Comparison of ENCODE assay signal across 8 mouse cellular contexts in genomic region chr15:7398609-7399540, GRCm38 (mm10). TPM values are rescaled to one million over a fixed set of nuclear protein-coding genes. Genes with fewer than 3 reads are reported as not detected.
A peak's percentile ranks its signal among the peaks of the same experiment; 100 is the strongest.
DNase-seq lines count a peak whose midpoint lies in the region; ATAC-seq lines count a peak whose summit lies in the region.

No protein-coding gene starts in this region.

- 0 out of 2 replicates have a peak overlapping the region, but pooled peaks have one; percentile 39 for H3K27ac ChIP-seq in kidney, embryonic 16.5 days (ENCODE audit: low read length)
- H3K27ac ChIP-seq in forebrain, embryonic 15.5 days (replicated peaks), result no peak overlapping the region
- no peak overlapping the region for H3K27ac ChIP-seq in midbrain, embryonic 16.5 days (ENCODE audit: low read length)

- H3K27me3 ChIP-seq in kidney, embryonic 16.5 days (ENCODE audit: insufficient read depth, low read length), result no peaks in the 10 kb centered on the region
- H3K27me3 ChIP-seq in forebrain, embryonic 15.5 days, result peaks cover 11% of the 10 kb centered on the region; the same call in 1 of the 2 replicates
- H3K27me3 ChIP-seq in midbrain, embryonic 16.5 days (ENCODE audit: control insufficient read depth, insufficient read depth, low read depth, low read length), result peaks cover 14% of the 10 kb centered on the region

- no peaks in the 10 kb centered on the region for H3K36me3 ChIP-seq in kidney, embryonic 16.5 days (ENCODE audit: insufficient read depth, low read length)
- no peaks in the 10 kb centered on the region for H3K36me3 ChIP-seq in forebrain, embryonic 15.5 days
- no peaks in the 10 kb centered on the region for H3K36me3 ChIP-seq in midbrain, embryonic 16.5 days (ENCODE audit: control insufficient read depth, insufficient read depth, low read length)

- no peak for DNase-seq in kidney, adult 8-10 months
- DNase-seq in kidney, postnatal 4 days, result peak; percentile 46 to 58
- no peak for DNase-seq in thymus, adult 18-20 months
- no peak for DNase-seq in thymus, postnatal 36 days
- DNase-seq in left cerebral cortex, adult 18-20 months (ENCODE audit: low spot score in 2 of 2), result no peak

- no peaks in the 10 kb centered on the region for H3K9me3 ChIP-seq in kidney, embryonic 16.5 days (ENCODE audit: low read length)
- no peaks in the 10 kb centered on the region for H3K9me3 ChIP-seq in forebrain, embryonic 15.5 days
- H3K9me3 ChIP-seq in midbrain, embryonic 16.5 days (replicated peaks; ENCODE audit: control insufficient read depth, low read length, poor library complexity, severe bottlenecking), result no peaks in the 10 kb centered on the region; the same call in 1 of the 2 replicates

- peak overlapping the region; percentile 72 for H3K4me3 ChIP-seq in kidney, embryonic 16.5 days (ENCODE audit: low read length)
- peak overlapping the region; percentile 56 for H3K4me3 ChIP-seq in forebrain, embryonic 15.5 days
- H3K4me3 ChIP-seq in midbrain, embryonic 16.5 days (ENCODE audit: low read depth, low read length), result peak overlapping the region; percentile 53

- peak; percentile 57 for ATAC-seq in kidney, embryonic 16.5 days (ENCODE audit: low FRiP score, low TSS enrichment)
- ATAC-seq in forebrain, embryonic 15.5 days (replicated peaks), result peak; percentile 63
- ATAC-seq in midbrain, embryonic 16.5 days, result peak; percentile 59

- peaks cover 8% of the 10 kb centered on the region; the same call in 1 of the 2 replicates for H3K4me1 ChIP-seq in kidney, embryonic 16.5 days (ENCODE audit: insufficient read depth, low read length)
- H3K4me1 ChIP-seq in forebrain, embryonic 15.5 days, result peaks cover 19% of the 10 kb centered on the region
- H3K4me1 ChIP-seq in midbrain, embryonic 16.5 days (ENCODE audit: control insufficient read depth, insufficient read depth, low read length), result peaks cover 8% of the 10 kb centered on the region

- H3K9ac ChIP-seq in kidney, embryonic 16.5 days (replicated peaks; ENCODE audit: low read length), result peak overlapping the region; percentile 77
- peak overlapping the region; percentile 48 for H3K9ac ChIP-seq in forebrain, embryonic 15.5 days (replicated peaks)
- H3K9ac ChIP-seq in midbrain, embryonic 16.5 days (ENCODE audit: low read depth, low read length), result peak overlapping the region; percentile 60

- H3K4me2 ChIP-seq in kidney, embryonic 16.5 days (replicated peaks; ENCODE audit: low read depth, low read length), result peak overlapping the region; percentile 93
- H3K4me2 ChIP-seq in forebrain, embryonic 15.5 days (replicated peaks), result peak overlapping the region; percentile 99
- peak overlapping the region; percentile 90 for H3K4me2 ChIP-seq in midbrain, embryonic 16.5 days (ENCODE audit: low read length)

- 3% methylated on average over 17 of the region's 17 CpGs for WGBS in kidney, embryonic 16.5 days
- WGBS in forebrain, embryonic 15.5 days, result 1% methylated on average over 17 of the region's 17 CpGs
- WGBS in midbrain, embryonic 16.5 days, result 7% methylated on average over 17 of the region's 17 CpGs

RNA-seq across cellular contexts. Expression of gene Egflam, which starts 0.7 kb away (rescaled TPM):
- polyA plus RNA-seq in kidney, embryonic 16.5 days (2015; fragmentation: Nextera tagmentation; extraction: Ambion mirVana), result 24.3 and 26.1 TPM in 2 replicates
- polyA plus RNA-seq in forebrain, embryonic 15.5 days (2015; fragmentation: Nextera tagmentation; extraction: Ambion mirVana), result 4.5 and 4.6 TPM in 2 replicates
- 8.2 and 8.3 TPM in 2 replicates for polyA plus RNA-seq in midbrain, embryonic 16.5 days (2015; fragmentation: Nextera tagmentation; extraction: Ambion mirVana)
- total RNA-seq in left cerebral cortex, adult 18-20 months (2021), result 1 to 10 TPM; 4.4 to 5.1 TPM

Comparison
In these comparisons a context has a peak if more than half of its experiments do, and no peak if none do; other contexts are left out.
1. DNase-seq: peak in kidney, postnatal 4 days (2 of 2); none in kidney, adult 8-10 months (0 of 2), thymus, adult 18-20 months (0 of 2), thymus, postnatal 36 days (0 of 2) and left cerebral cortex, adult 18-20 months (0 of 2).
2. Peak in every context shown above with its lines, with median percentiles within 50 percentile points of each other: ATAC-seq, H3K4me2 ChIP-seq, H3K4me3 ChIP-seq and H3K9ac ChIP-seq.